Mouse (Mus musculus) MEL (cell line): ENCODE measurements around the gene Ddx43. TPM values are rescaled to one million over a fixed set of nuclear protein-coding genes. Genes with fewer than 3 reads are reported as not detected.

Source experiments
- DNase-seq: peaks from one replicate; pipeline ENCODE4 v3.0.0; 2011; ENCODE audit warnings: low read depth, low spot score
- H3K27ac ChIP-seq: 2 replicates; pipeline ENCODE4 v1.5.1; 2012; ENCODE audit warnings: low read depth, mild to moderate bottlenecking, control low read depth, low read length, moderate library complexity; ENCODE audit not compliant: control insufficient read depth
- H3K27me3 ChIP-seq, 2 experiments: fragments of 150-350 bp in 1 of 2; sonication (generic) in 1 of 2; 2 replicates each; pipeline ENCODE4 v1.6.1; 2012; ENCODE audit warnings: low read length in 2 of 2, mild to moderate bottlenecking in 2 of 2, improper control_type of control experiment in 1 of 2, moderate library complexity in 1 of 2; ENCODE audit not compliant: insufficient read depth in 2 of 2, control insufficient read depth in 1 of 2
- H3K36me3 ChIP-seq, 2 experiments: 2 replicates each; pipeline ENCODE4 v1.6.1; 2012 to 2014; ENCODE audit warnings: low read length in 2 of 2, improper control_type of control experiment in 1 of 2, inconsistent platforms in 1 of 2, mild to moderate bottlenecking in 1 of 2; ENCODE audit not compliant: insufficient read depth in 2 of 2, control insufficient read depth in 1 of 2
- H3K4me1 ChIP-seq, 2 experiments: fragments of 150-350 bp in 1 of 2; sonication (generic) in 1 of 2; 2 replicates each; pipeline ENCODE4 v1.6.1; 2012; ENCODE audit warnings: low read length in 2 of 2, improper control_type of control experiment in 1 of 2, mild to moderate bottlenecking in 1 of 2; ENCODE audit not compliant: insufficient read depth in 2 of 2, control insufficient read depth in 1 of 2
- H3K4me3 ChIP-seq, 2 experiments: fragments of 150-350 bp in 1 of 2; sonication (generic) in 1 of 2; 2 replicates each; pipeline ENCODE4 v1.5.1; 2012; ENCODE audit warnings: low read depth in 2 of 2, low read length in 2 of 2, mild to moderate bottlenecking in 2 of 2, moderate library complexity in 2 of 2, control low read depth in 1 of 2, improper control_type of control experiment in 1 of 2; ENCODE audit not compliant: control insufficient read depth in 1 of 2, insufficient read depth in 1 of 2
- H3K79me2 ChIP-seq: 2 replicates; pipeline ENCODE4 v1.6.1; 2012; ENCODE audit warnings: mild to moderate bottlenecking, low read length, moderate library complexity; ENCODE audit not compliant: control insufficient read depth, poor library complexity, insufficient read depth
- H3K9ac ChIP-seq: 2 replicates; pipeline ENCODE4 v1.6.1; 2012; ENCODE audit warnings: low read depth, mild to moderate bottlenecking, control low read depth, low read length, moderate library complexity; ENCODE audit not compliant: control insufficient read depth, poor library complexity, severe bottlenecking
- H3K9me3 ChIP-seq: fragments of 150-350 bp; sonication (generic); replicated peaks from 2 replicates; pipeline ENCODE4 v1.6.1; 2012; ENCODE audit warnings: mild to moderate bottlenecking, low read length, improper control_type of control experiment, moderate library complexity; ENCODE audit not compliant: insufficient read depth
- CHD1 ChIP-seq: IDR thresholded peaks from 2 replicates; pipeline ENCODE4 v1.6.1; 2012; ENCODE audit warnings: low read depth, mild to moderate bottlenecking, inconsistent platforms, low read length, improper control_type of control experiment
- CHD2 ChIP-seq: IDR thresholded peaks from 2 replicates; pipeline ENCODE4 v1.6.1; 2011; ENCODE audit warnings: low read length, improper control_type of control experiment
- CTCF ChIP-seq, 3 experiments: IDR thresholded peaks in 2 of 3; conservative IDR thresholded peaks in 1 of 3; 2 replicates each; pipeline ENCODE4 v1.5.1; 2011 to 2012; ENCODE audit warnings: low read length in 3 of 3, low read depth in 2 of 3, mild to moderate bottlenecking in 2 of 3, improper control_type of control experiment in 1 of 3, inconsistent platforms in 1 of 3, mixed read lengths in 1 of 3, moderate library complexity in 1 of 3; ENCODE audit not compliant: control insufficient read depth in 1 of 3, insufficient read depth in 1 of 3, poor library complexity in 1 of 3, severe bottlenecking in 1 of 3
- E2F4 ChIP-seq: IDR thresholded peaks from 2 replicates; pipeline ENCODE4 v1.6.1; 2011; ENCODE audit warnings: low read depth, low read length, improper control_type of control experiment, borderline replicate concordance
- ELF1 ChIP-seq: IDR thresholded peaks from 2 replicates; pipeline ENCODE4 v1.6.1; 2014; ENCODE audit warnings: low read depth, mild to moderate bottlenecking, inconsistent platforms, low read length, improper control_type of control experiment, moderate library complexity
- EP300 ChIP-seq, 2 experiments: IDR thresholded peaks; 2 replicates each; pipeline ENCODE4 v1.6.1; 2011; ENCODE audit warnings: improper control_type of control experiment in 2 of 2, low read length in 2 of 2, low read depth in 1 of 2, mild to moderate bottlenecking in 1 of 2
- ETS1 ChIP-seq: IDR thresholded peaks from 2 replicates; pipeline ENCODE4 v1.6.1; 2012; ENCODE audit warnings: low read depth, mild to moderate bottlenecking, inconsistent platforms, low read length, improper control_type of control experiment, moderate library complexity
- GABPA ChIP-seq: IDR thresholded peaks from 2 replicates; pipeline ENCODE4 v1.6.1; 2012; ENCODE audit warnings: low read depth, mild to moderate bottlenecking, inconsistent platforms, low read length, improper control_type of control experiment, moderate library complexity
- GATA1 ChIP-seq: IDR thresholded peaks from 2 replicates; pipeline ENCODE4 v1.6.1; 2011; ENCODE audit warnings: low read depth, low read length, improper control_type of control experiment
- HCFC1 ChIP-seq: IDR thresholded peaks from 2 replicates; pipeline ENCODE4 v1.6.1; 2012; ENCODE audit warnings: low read depth, mild to moderate bottlenecking, inconsistent platforms, low read length, improper control_type of control experiment, moderate library complexity
- JUND ChIP-seq: IDR thresholded peaks from 2 replicates; pipeline ENCODE4 v1.6.1; 2011; ENCODE audit warnings: low read depth, mild to moderate bottlenecking, improper control_type of control experiment, low read length
- KAT2A ChIP-seq: conservative IDR thresholded peaks from 2 replicates; pipeline ENCODE4 v1.6.1; 2012; ENCODE audit warnings: low read depth, low read length, improper control_type of control experiment, inconsistent platforms
- MAFK ChIP-seq: IDR thresholded peaks from 2 replicates; pipeline ENCODE4 v1.6.1; 2011; ENCODE audit warnings: low read depth, mild to moderate bottlenecking, low read length, improper control_type of control experiment, borderline replicate concordance
- MAX ChIP-seq: IDR thresholded peaks from 2 replicates; pipeline ENCODE4 v1.6.1; 2011; ENCODE audit warnings: low read length, improper control_type of control experiment
- MAZ ChIP-seq: IDR thresholded peaks from 2 replicates; pipeline ENCODE4 v1.6.1; 2012; ENCODE audit warnings: low read depth, mild to moderate bottlenecking, inconsistent platforms, low read length, improper control_type of control experiment
- MXI1 ChIP-seq: IDR thresholded peaks from 2 replicates; pipeline ENCODE4 v1.6.1; 2011; ENCODE audit warnings: mild to moderate bottlenecking, low read depth, low read length, improper control_type of control experiment
- MYB ChIP-seq: IDR thresholded peaks from 2 replicates; pipeline ENCODE4 v1.6.1; 2011; ENCODE audit warnings: mild to moderate bottlenecking, low read depth, low read length, improper control_type of control experiment
- MYC ChIP-seq: IDR thresholded peaks from 2 replicates; pipeline ENCODE4 v1.6.1; 2011; ENCODE audit warnings: low read depth, mild to moderate bottlenecking, low read length, improper control_type of control experiment, moderate library complexity
- NELFE ChIP-seq: IDR thresholded peaks from 2 replicates; pipeline ENCODE4 v1.6.1; 2011; ENCODE audit warnings: low read depth, low read length, improper control_type of control experiment
- NRF1 ChIP-seq: IDR thresholded peaks from 2 replicates; pipeline ENCODE4 v1.6.1; 2014; ENCODE audit warnings: low read depth, mild to moderate bottlenecking, inconsistent platforms, low read length, improper control_type of control experiment, moderate library complexity; ENCODE audit not compliant: poor library complexity, insufficient read depth, severe bottlenecking
- POLR2A ChIP-seq, 2 experiments: IDR thresholded peaks; 2 replicates each; pipeline ENCODE4 v1.6.1; 2011 to 2012; ENCODE audit warnings: low read length in 2 of 2, mild to moderate bottlenecking in 2 of 2, control low read depth in 1 of 2, improper control_type of control experiment in 1 of 2, low read depth in 1 of 2, moderate library complexity in 1 of 2; ENCODE audit not compliant: control insufficient read depth in 1 of 2, insufficient read depth in 1 of 2, poor library complexity in 1 of 2
- POLR2AphosphoS2 ChIP-seq: IDR thresholded peaks from 2 replicates; pipeline ENCODE4 v1.6.1; 2011; ENCODE audit warnings: low read length, improper control_type of control experiment
- POLR2AphosphoS5 ChIP-seq: IDR thresholded peaks from 2 replicates; pipeline ENCODE4 v1.6.1; 2012; ENCODE audit warnings: low read depth, borderline replicate concordance, mild to moderate bottlenecking, inconsistent platforms, low read length, moderate library complexity, mixed read lengths
- RAD21 ChIP-seq: IDR thresholded peaks from 2 replicates; pipeline ENCODE4 v1.6.1; 2011; ENCODE audit warnings: mild to moderate bottlenecking, low read depth, low read length, improper control_type of control experiment
- RCOR1 ChIP-seq: IDR thresholded peaks from 2 replicates; pipeline ENCODE4 v1.6.1; 2012; ENCODE audit warnings: low read depth, mild to moderate bottlenecking, inconsistent platforms, low read length, improper control_type of control experiment
- SIN3A ChIP-seq: IDR thresholded peaks from 2 replicates; pipeline ENCODE4 v1.6.1; 2012; ENCODE audit warnings: low read length, improper control_type of control experiment, inconsistent platforms
- SMC3 ChIP-seq: IDR thresholded peaks from 2 replicates; pipeline ENCODE4 v1.6.1; 2011; ENCODE audit warnings: low read depth, low read length, improper control_type of control experiment
- TAL1 ChIP-seq: IDR thresholded peaks from 2 replicates; pipeline ENCODE4 v1.6.1; 2012; ENCODE audit warnings: mild to moderate bottlenecking, inconsistent platforms, low read length, moderate library complexity, mixed read lengths
- TBP ChIP-seq: IDR thresholded peaks from 2 replicates; pipeline ENCODE4 v1.8.0; 2011; ENCODE audit warnings: low read depth, low read length, improper control_type of control experiment
- TCF12 ChIP-seq: IDR thresholded peaks from 2 replicates; pipeline ENCODE4 v1.6.1; 2014; ENCODE audit warnings: low read depth, mild to moderate bottlenecking, inconsistent platforms, low read length, improper control_type of control experiment, moderate library complexity
- UBTF ChIP-seq: IDR thresholded peaks from 2 replicates; pipeline ENCODE4 v1.6.1; 2012; ENCODE audit warnings: low read depth, mild to moderate bottlenecking, inconsistent platforms, low read length, improper control_type of control experiment, moderate library complexity, borderline replicate concordance; ENCODE audit not compliant: insufficient read depth
- USF1 ChIP-seq: IDR thresholded peaks from 2 replicates; pipeline ENCODE4 v1.6.1; 2014; ENCODE audit warnings: low read depth, mild to moderate bottlenecking, inconsistent platforms, low read length, improper control_type of control experiment, moderate library complexity
- USF2 ChIP-seq, 2 experiments: IDR thresholded peaks; 2 replicates each; pipeline ENCODE4 v1.6.1; 2011 to 2012; ENCODE audit warnings: improper control_type of control experiment in 2 of 2, low read length in 2 of 2, borderline replicate concordance in 1 of 2, inconsistent platforms in 1 of 2, low read depth in 1 of 2, mild to moderate bottlenecking in 1 of 2; ENCODE audit not compliant: insufficient read depth in 1 of 2
- ZC3H11A ChIP-seq: IDR thresholded peaks from 2 replicates; pipeline ENCODE4 v1.6.1; 2012; ENCODE audit warnings: low read depth, mild to moderate bottlenecking, inconsistent platforms, low read length, improper control_type of control experiment
- ZKSCAN1 ChIP-seq: IDR thresholded peaks from 2 replicates; pipeline ENCODE4 v1.6.1; 2012; ENCODE audit warnings: low read depth, mild to moderate bottlenecking, inconsistent platforms, low read length, improper control_type of control experiment, moderate library complexity
- ZMIZ1 ChIP-seq: IDR thresholded peaks from 2 replicates; pipeline ENCODE4 v1.6.1; 2012; ENCODE audit warnings: low read depth, mild to moderate bottlenecking, inconsistent platforms, low read length, improper control_type of control experiment, moderate library complexity
- ZNF384 ChIP-seq: IDR thresholded peaks from 2 replicates; pipeline ENCODE4 v1.6.1; 2012; ENCODE audit warnings: low read depth, mild to moderate bottlenecking, inconsistent platforms, low read length, improper control_type of control experiment
- polyA plus RNA-seq, 2 experiments: library from polyadenylated mRNA; stranded (reverse) in 1 of 2; unstranded in 1 of 2; fragments of >175 nt in 1 of 2; fragments of >200 nt in 1 of 2; gene quantifications; 2 replicates each; pipeline versions ENCODE4 v1.2.1 to v1.2.4; 2012; ENCODE audit warnings: low replicate concordance in 2 of 2, low read depth in 1 of 2; ENCODE audit not compliant: insufficient read length in 2 of 2, insufficient read depth in 1 of 2, missing spikeins in 1 of 2
- total RNA-seq: library from RNA; depleted of rRNA; stranded (reverse); fragments of 300-350 nt; gene quantifications from 2 replicates; pipeline ENCODE4 v1.2.3, GENCODE M21; 2012

Ddx43 gene
- total and polyA plus RNA-seq, 3 experiments, result 5.5 to 7.2 TPM; not detected in 1

DNA sequence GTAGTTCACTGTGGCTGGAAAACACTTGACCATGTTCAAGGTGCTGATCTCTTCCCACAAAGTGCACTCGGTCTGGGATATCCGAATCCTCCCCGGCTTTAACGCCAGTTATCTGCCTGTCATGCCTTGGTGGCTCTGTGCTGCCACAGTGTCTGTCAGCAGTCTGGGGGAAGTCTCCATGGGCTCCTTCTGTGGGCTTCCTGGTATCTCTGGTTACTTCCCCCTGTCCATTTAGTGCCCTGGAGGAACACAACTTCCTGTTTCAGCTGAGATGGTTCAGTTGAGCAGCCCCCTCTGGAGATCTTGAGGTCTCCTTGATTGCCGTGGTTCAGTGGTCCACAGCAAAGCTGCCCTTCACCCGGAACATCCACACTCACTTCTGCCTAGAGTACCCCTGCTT is 32.6 kb downstream of the Ddx43 start:
- peak; percentile 88 for DNase-seq
- Histone ChIP-seq H3K4me3 (peak overlapping the region; percentile 81 to 83), H3K9ac (peak overlapping the region; percentile 92)
- TF ChIP-seq POLR2AphosphoS2 (0 out of 2 replicates have a peak, but pooled peaks have one; percentile 22), CTCF (IDR thresholded peaks at IDR 0.05 in 2 of 3, conservative IDR thresholded peaks at IDR 0.05 in 1 of 3; ENCODE audit: control insufficient read depth in 1 of 3, insufficient read depth in 1 of 3, low read depth in 2 of 3, low read length in 3 of 3, poor library complexity in 1 of 3, severe bottlenecking in 1 of 3) (no peak), ZC3H11A (no peak), GABPA (no peak), ZKSCAN1 (no peak), JUND (no peak), ETS1 (0 out of 2 replicates have a peak, but pooled peaks have one; percentile 17), RAD21 (no peak), ELF1 (peak; percentile 78; the same call in 1 of the 2 replicates), HCFC1 (peak; percentile 40; the same call in 1 of the 2 replicates), E2F4 (no peak), USF1 (no peak), MAFK (no peak), ZMIZ1 (peak; percentile 58; the same call in 1 of the 2 replicates), RCOR1 (0 out of 2 replicates have a peak, but pooled peaks have one; percentile 32), CHD1 (no peak), MYB (no peak), TBP (peak; percentile 80), SMC3 (no peak), KAT2A (no peak), NELFE (peak; percentile 63; the same call in 1 of the 2 replicates), UBTF (no peak), POLR2AphosphoS5 (no peak), ZNF384 (no peak), GATA1 (no peak), CHD2 (no peak), MYC (0 out of 2 replicates have a peak, but pooled peaks have one; percentile 63), TCF12 (peak; percentile 42; the same call in 1 of the 2 replicates), MAX (peak; percentile 20; the same call in 1 of the 2 replicates), NRF1 (no peak), USF2 (IDR thresholded peaks at IDR 0.05; ENCODE audit: borderline replicate concordance in 1 of 2, insufficient read depth in 1 of 2, low read depth in 1 of 2, low read length in 2 of 2) (no peak), MAZ (0 out of 2 replicates have a peak, but pooled peaks have one; percentile 30), POLR2A (IDR thresholded peaks at IDR 0.05; ENCODE audit: control insufficient read depth in 1 of 2, insufficient read depth in 1 of 2, low read depth in 1 of 2, low read length in 2 of 2, poor library complexity in 1 of 2) (peak in 1 of 2 experiments; percentile 64; a peak in 3 of 4 replicates), MXI1 (peak; percentile 54; the same call in 1 of the 2 replicates), TAL1 (no peak), SIN3A (peak; percentile 63), EP300 (IDR thresholded peaks at IDR 0.05; ENCODE audit: low read depth in 1 of 2, low read length in 2 of 2) (no peak; a peak in 1 of 4 replicates)

More for the DNA sequence above, 32.6 kb downstream of the Ddx43 start:
- H3K27ac ChIP-seq, result peak overlapping the region; percentile 65
- no peaks in the 10 kb centered on the region for H3K27me3 ChIP-seq
- no peaks in the 10 kb centered on the region for H3K9me3 ChIP-seq
- H3K36me3 ChIP-seq, result peaks cover 3 to 4% of the 10 kb centered on the region in 2 experiments; a peak in 2 of 4 replicates
- H3K79me2 ChIP-seq, result peaks cover 2% of the 10 kb centered on the region; the same call in 1 of the 2 replicates
- H3K4me1 ChIP-seq, result peaks cover 0 to 9% of the 10 kb centered on the region in 2 experiments; a peak in 2 of 4 replicates
